Mouse (Mus musculus) lung, embryonic 14.5 days (tissue): ENCODE measurements around the gene Gm21887. TPM values are rescaled to one million over a fixed set of nuclear protein-coding genes. Genes with fewer than 3 reads are reported as not detected.
"Not testable (repeated sequence)": the region's sequence is repeated elsewhere in the genome, so short reads cannot be mapped to it uniquely, and the experiment has no call there.

Source experiments
- ATAC-seq: fragments of 200-750 bp; cut with Nextera tagmentation; 2 replicates; pipeline ENCODE4 v1.8.0; 2017; ENCODE audit warnings: mild to moderate bottlenecking, moderate TSS enrichment, moderate library complexity; ENCODE audit not compliant: insufficient read depth
- DNase-seq: peaks from one replicate; pipeline ENCODE4 v3.0.0-alpha.2; 2015
- H3K27ac ChIP-seq: fragments of 300-500 bp; sonication (generic); 2 replicates; pipeline ENCODE4 v1.5.1; 2014; ENCODE audit warnings: low read depth, mild to moderate bottlenecking, moderate library complexity
- H3K27me3 ChIP-seq: fragments of 300-500 bp; sonication (generic); 2 replicates; pipeline ENCODE4 v1.6.1; 2014; ENCODE audit warnings: low read length, control low read depth; ENCODE audit not compliant: insufficient read depth
- H3K36me3 ChIP-seq: fragments of 300-500 bp; sonication (generic); 2 replicates; pipeline ENCODE4 v1.6.1; 2014; ENCODE audit warnings: control low read depth; ENCODE audit not compliant: insufficient read depth
- H3K4me1 ChIP-seq: fragments of 300-500 bp; sonication (generic); 2 replicates; pipeline ENCODE4 v1.6.1; 2014; ENCODE audit warnings: antibody characterized with exemption, control low read depth; ENCODE audit not compliant: insufficient read depth
- H3K4me2 ChIP-seq: fragments of 300-500 bp; sonication (generic); 2 replicates; pipeline ENCODE4 v1.6.1; 2014; ENCODE audit warnings: mild to moderate bottlenecking
- H3K4me3 ChIP-seq: fragments of 300-500 bp; sonication (generic); 2 replicates; pipeline ENCODE4 v1.5.1; 2014; ENCODE audit warnings: low read depth, low read length
- H3K9ac ChIP-seq: fragments of 300-500 bp; sonication (generic); 2 replicates; pipeline ENCODE4 v1.6.1; 2014
- H3K9me3 ChIP-seq: fragments of 300-500 bp; sonication (generic); 2 replicates; pipeline ENCODE4 v1.6.1; 2016; ENCODE audit warnings: low read depth, low read length, control low read depth
- WGBS: fragments of 180-500 bp; shearing (Covaris S2); extraction: QIAGEN DNeasy Blood & Tissue Kit; methylation state at CpG from one replicate; pipeline ENCODE4 v1.1.7; 2014; 5-methylcytosine and 5-hydroxymethylcytosine counted together
- polyA plus RNA-seq: library from polyadenylated mRNA; unstranded; fragments of >200 nt; fragmentation: Nextera tagmentation; extraction: Ambion mirVana; gene quantifications from 2 replicates; pipeline ENCODE4 v1.2.1, GENCODE M21; 2014

Gm21887 gene
- polyA plus RNA-seq, 1 experiment from 2014 or later: 439 TPM

- WGBS: 24% methylated on average over 5 of the region's 5 CpGs
- not testable (repeated sequence) for H3K27me3 ChIP-seq, ATAC-seq, H3K4me2 ChIP-seq, H3K27ac ChIP-seq, DNase-seq, H3K9ac ChIP-seq, H3K4me3 ChIP-seq, H3K4me1 ChIP-seq, H3K36me3 ChIP-seq
- peaks cover 46% of the 10 kb centered on the region for H3K9me3 ChIP-seq
Observed at GRCm38 (mm10) chrX:170004793-170005192, 4.7 kb upstream of the Gm21887 start.

DNA sequence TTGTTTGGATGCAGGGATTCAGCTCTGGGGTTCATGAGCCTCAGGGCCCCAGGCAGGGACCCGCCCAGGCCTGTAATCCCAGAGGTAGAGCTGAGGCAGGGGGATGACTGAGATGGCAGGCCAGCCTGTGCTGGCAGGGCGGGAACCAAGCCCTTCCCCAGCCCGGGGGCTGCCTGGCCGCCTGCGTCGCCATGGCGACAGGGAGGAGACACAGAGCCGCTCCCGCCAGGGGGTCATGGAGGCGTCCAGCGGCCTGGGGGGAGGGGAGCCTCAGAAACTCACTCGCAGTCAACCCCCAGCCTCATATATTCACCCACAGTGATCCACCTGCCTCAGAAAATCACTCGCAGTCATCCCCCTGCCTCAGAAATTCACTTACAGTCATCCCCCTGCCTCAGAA, 4.3 kb upstream of the Gm21887 start:
- H3K9ac ChIP-seq, H3K36me3 ChIP-seq, H3K4me2 ChIP-seq, H3K27me3 ChIP-seq, ATAC-seq, H3K4me3 ChIP-seq, H3K27ac ChIP-seq, H3K4me1 ChIP-seq: not testable (repeated sequence)
- 18% methylated on average over 13 of the region's 13 CpGs for WGBS
- peak; percentile 0 for DNase-seq
- peaks cover 46% of the 10 kb centered on the region for H3K9me3 ChIP-seq

DNA sequence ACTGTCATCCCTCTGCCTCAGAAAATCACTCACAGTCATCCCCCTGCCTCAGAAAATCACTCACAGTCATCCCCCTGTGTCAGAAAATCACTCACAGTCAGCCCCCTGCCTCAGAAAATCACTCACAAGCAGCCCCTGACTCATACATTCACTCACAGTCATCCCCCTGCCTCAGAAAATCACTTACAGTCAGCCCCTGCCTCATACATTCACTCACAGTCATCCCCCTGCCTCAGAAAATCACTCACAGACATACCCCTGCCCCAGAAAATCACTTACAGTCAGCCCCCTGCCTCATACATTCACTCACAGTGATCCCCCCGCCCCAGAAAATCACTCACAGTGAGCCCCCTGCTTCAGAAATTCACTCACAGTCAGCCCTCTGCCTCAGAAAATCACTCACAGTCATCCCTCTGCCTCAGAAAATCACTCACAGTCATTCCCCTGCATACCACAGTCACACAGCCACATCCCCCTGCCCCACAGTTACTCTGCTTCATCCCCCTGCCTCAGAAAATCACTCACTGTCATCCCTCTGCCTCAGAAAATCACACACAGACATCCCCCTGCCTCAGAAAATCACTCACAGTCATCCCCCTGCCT, 3.7 kb upstream of the Gm21887 start:
- DNase-seq, H3K4me3 ChIP-seq: not testable (repeated sequence)
- 64% methylated on average over 1 of the region's 1 CpGs for WGBS

DNA sequence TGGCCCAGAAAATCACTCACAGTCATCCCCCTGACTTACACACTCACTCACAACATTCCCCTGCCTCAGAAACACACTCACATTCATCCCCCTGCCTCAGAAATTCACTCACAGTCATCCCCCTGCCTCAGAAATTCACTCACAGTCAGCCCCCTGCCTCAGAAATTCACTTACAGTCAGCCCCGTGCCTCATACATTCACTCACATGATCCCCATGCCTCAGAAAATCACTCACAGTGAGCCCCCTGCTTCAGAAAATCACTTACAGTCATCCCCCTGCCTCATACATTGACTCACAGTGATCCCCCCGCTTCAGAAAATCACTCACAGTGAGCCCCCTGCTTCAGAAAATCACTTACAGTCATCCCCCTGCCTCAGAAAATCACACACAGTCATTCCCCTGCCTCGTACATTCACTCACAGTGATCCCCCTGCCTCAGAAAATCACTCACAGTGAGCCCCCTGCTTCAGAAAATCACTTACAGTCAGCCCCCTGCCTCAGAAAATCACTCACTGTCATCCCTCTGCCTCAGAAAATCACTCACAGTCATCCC, 2.7 kb upstream of the Gm21887 start:
- not testable (repeated sequence) for H3K4me2 ChIP-seq, H3K27ac ChIP-seq, H3K27me3 ChIP-seq, H3K9ac ChIP-seq, H3K4me1 ChIP-seq, H3K4me3 ChIP-seq, ATAC-seq
- Histone ChIP-seq H3K36me3 (peaks cover 17% of the 10 kb centered on the region), H3K9me3 (peaks cover 51% of the 10 kb centered on the region)
- peak; percentile 3 for DNase-seq
- WGBS: 58% methylated on average over 3 of the region's 3 CpGs

More for the DNA sequence above, 3.7 kb upstream of the Gm21887 start:
- peaks cover 45% of the 10 kb centered on the region for H3K9me3 ChIP-seq
- not testable (repeated sequence) for H3K4me2 ChIP-seq, H3K27ac ChIP-seq, H3K9ac ChIP-seq, H3K4me1 ChIP-seq, ATAC-seq, H3K27me3 ChIP-seq, H3K36me3 ChIP-seq

GRCm38 (mm10) chrX:170007375-170008178, 1.9 kb upstream of the Gm21887 start:
- DNase-seq: peak; percentile 3
- peaks cover 51% of the 10 kb centered on the region for H3K9me3 ChIP-seq
- H3K9ac ChIP-seq, H3K4me2 ChIP-seq, H3K27me3 ChIP-seq, H3K27ac ChIP-seq, ATAC-seq, H3K4me1 ChIP-seq, H3K4me3 ChIP-seq: not testable (repeated sequence)
- peaks cover 17% of the 10 kb centered on the region for H3K36me3 ChIP-seq
- 51% methylated on average over 2 of the region's 2 CpGs for WGBS

DNA sequence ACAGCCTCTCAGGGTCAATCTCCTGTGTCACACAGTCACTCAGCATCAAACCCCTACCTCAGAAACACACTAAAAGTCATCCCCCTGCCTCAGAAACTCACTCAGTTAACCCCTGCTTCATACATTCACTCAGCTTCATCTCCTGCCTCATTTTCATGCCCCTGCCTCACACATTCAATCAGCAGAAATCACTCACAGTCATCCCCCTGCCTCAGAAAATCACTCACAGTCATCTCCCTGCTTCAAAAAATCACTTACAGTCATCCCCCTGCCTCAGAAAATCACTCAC, 1.3 kb upstream of the Gm21887 start:
- peaks cover 51% of the 10 kb centered on the region for H3K9me3 ChIP-seq
- not testable (repeated sequence) for H3K4me3 ChIP-seq, ATAC-seq, H3K9ac ChIP-seq, H3K27me3 ChIP-seq, H3K27ac ChIP-seq, H3K4me1 ChIP-seq, H3K4me2 ChIP-seq
- peaks cover 22% of the 10 kb centered on the region for H3K36me3 ChIP-seq
- peak; percentile 1 for DNase-seq

- peak overlapping the region; percentile 42 for H3K4me2 ChIP-seq
- DNase-seq: peak; percentile 3
- WGBS: 31% methylated on average over 3 of the region's 3 CpGs
- peak overlapping the region; percentile 54; the same call in 1 of the 2 replicates for H3K4me3 ChIP-seq
- H3K27ac ChIP-seq, H3K27me3 ChIP-seq, H3K9ac ChIP-seq, H3K4me1 ChIP-seq, ATAC-seq: not testable (repeated sequence)
- peaks cover 25% of the 10 kb centered on the region for H3K36me3 ChIP-seq
- H3K9me3 ChIP-seq: peaks cover 49% of the 10 kb centered on the region
Observed at GRCm38 (mm10) chrX:170008584-170008983, 875 bp upstream of the Gm21887 start.

DNA sequence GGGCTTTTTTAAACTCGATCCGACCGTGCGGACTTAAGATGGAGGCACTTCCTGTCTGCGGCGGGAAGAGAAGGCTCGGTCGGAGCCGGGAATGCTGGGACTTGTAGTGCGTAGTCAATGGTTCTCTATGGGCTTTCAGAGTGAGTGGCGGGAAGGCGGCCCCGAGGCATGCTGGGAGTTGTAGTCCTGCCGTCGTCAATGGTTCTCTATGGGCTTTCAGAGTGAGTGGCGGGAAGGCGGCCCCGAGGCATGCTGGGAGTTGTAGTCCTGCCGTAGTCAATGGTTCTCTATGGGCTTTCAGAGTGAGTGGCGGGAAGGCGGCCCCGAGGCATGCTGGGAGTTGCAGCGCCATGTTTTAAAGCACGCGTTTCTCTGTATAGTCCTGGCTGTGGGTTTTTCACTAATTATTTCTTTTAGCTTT, 352 bp downstream of the Gm21887 start:
- H3K27me3 ChIP-seq, H3K4me1 ChIP-seq, H3K4me2 ChIP-seq: not testable (repeated sequence)
- H3K9ac ChIP-seq: peak overlapping the region; percentile 90
- peak overlapping the region; percentile 54 for H3K4me3 ChIP-seq
- peak overlapping the region; percentile 94 for H3K27ac ChIP-seq
- peaks cover 29% of the 10 kb centered on the region for H3K36me3 ChIP-seq
- H3K9me3 ChIP-seq: peaks cover 49% of the 10 kb centered on the region
- ATAC-seq: peak; percentile 97
- DNase-seq: peak; percentile 99
- WGBS: 50% methylated on average over 25 of the region's 25 CpGs

GRCm38 (mm10) chrX:170010581-170011528, 1.4 kb downstream of the Gm21887 start:
- 82% methylated on average over 97 of the region's 97 CpGs for WGBS
- peaks cover 31% of the 10 kb centered on the region for H3K36me3 ChIP-seq
- H3K4me3 ChIP-seq: peak overlapping the region; percentile 42
- peaks cover 40% of the 10 kb centered on the region for H3K9me3 ChIP-seq
- H3K4me2 ChIP-seq: peak overlapping the region; percentile 63
- H3K27me3 ChIP-seq, H3K4me1 ChIP-seq: not testable (repeated sequence)
- DNase-seq (peak; percentile 62), ATAC-seq (peak; percentile 18)
- peak overlapping the region; percentile 48 for H3K27ac ChIP-seq
- H3K9ac ChIP-seq: peak overlapping the region; percentile 45

- DNase-seq, H3K4me2 ChIP-seq, H3K9ac ChIP-seq, H3K27ac ChIP-seq, H3K4me3 ChIP-seq, ATAC-seq, H3K4me1 ChIP-seq, H3K27me3 ChIP-seq: not testable (repeated sequence)
- WGBS: 92% methylated on average over 9 of the region's 10 CpGs
- peaks cover 39% of the 10 kb centered on the region for H3K9me3 ChIP-seq
- H3K36me3 ChIP-seq: peaks cover 33% of the 10 kb centered on the region
Observed at GRCm38 (mm10) chrX:170011529-170011879, 2.0 kb downstream of the Gm21887 start.
